Mouse (Mus musculus) limb, embryonic 14.5 days (tissue): ENCODE measurements at regions not wholly inside any gene's neighbourhood (a gene's known extent, or its start where the extent isn't known, plus 50 kb on each side); places are given as distances from the start of the nearest gene placed in this dataset.

Source experiments
- ATAC-seq: fragments of 200-750 bp; cut with Nextera tagmentation; 2 replicates; pipeline ENCODE4 v1.8.0; 2017; ENCODE audit warnings: low read depth, moderate number of reproducible peaks, moderate TSS enrichment; ENCODE audit not compliant: low FRiP score
- DNase-seq: peaks from one replicate; pipeline ENCODE4 v3.0.0-alpha.2; 2015; ENCODE audit warnings: low spot score
- H3K27ac ChIP-seq: fragments of 300-500 bp; sonication (generic); replicated peaks from 2 replicates; pipeline ENCODE4 v1.5.1; 2014; ENCODE audit warnings: low read depth, mild to moderate bottlenecking, low read length, moderate library complexity, mixed read lengths
- H3K27me3 ChIP-seq: fragments of 300-500 bp; sonication (generic); 2 replicates; pipeline ENCODE4 v1.6.1; 2014; ENCODE audit warnings: low read length, mixed read lengths; ENCODE audit not compliant: control insufficient read depth, insufficient read depth
- H3K36me3 ChIP-seq: fragments of 300-500 bp; sonication (generic); 2 replicates; pipeline ENCODE4 v1.6.1; 2014; ENCODE audit warnings: mild to moderate bottlenecking, low read length, moderate library complexity, mixed read lengths; ENCODE audit not compliant: control insufficient read depth, insufficient read depth
- H3K4me1 ChIP-seq: fragments of 300-500 bp; sonication (generic); 2 replicates; pipeline ENCODE4 v1.6.1; 2014; ENCODE audit warnings: antibody characterized with exemption, low read length, mixed read lengths; ENCODE audit not compliant: control insufficient read depth, insufficient read depth
- H3K4me2 ChIP-seq: fragments of 300-500 bp; sonication (generic); replicated peaks from 2 replicates; pipeline ENCODE4 v1.6.1; 2014; ENCODE audit warnings: low read depth, mild to moderate bottlenecking, low read length, moderate library complexity; ENCODE audit not compliant: severe bottlenecking
- H3K4me3 ChIP-seq: fragments of 300-500 bp; sonication (generic); replicated peaks from 2 replicates; pipeline ENCODE4 v1.5.1; 2014; ENCODE audit warnings: low read length
- H3K9ac ChIP-seq: fragments of 300-500 bp; sonication (generic); 2 replicates; pipeline ENCODE4 v1.6.1; 2014; ENCODE audit warnings: mild to moderate bottlenecking, low read depth, low read length, moderate library complexity; ENCODE audit not compliant: severe bottlenecking
- H3K9me3 ChIP-seq: fragments of 300-500 bp; sonication (generic); 2 replicates; pipeline ENCODE4 v1.6.1; 2016; ENCODE audit warnings: low read length; ENCODE audit not compliant: control insufficient read depth
- POLR2A ChIP-seq: fragments of 200-500 bp; IDR thresholded peaks from 2 replicates; pipeline ENCODE4 v1.8.0; 2012; ENCODE audit warnings: inconsistent platforms, mild to moderate bottlenecking, moderate library complexity, borderline replicate concordance; ENCODE audit not compliant: insufficient read depth, insufficient read length; ENCODE audit errors: extremely low read depth
- WGBS: fragments of 180-500 bp; shearing (Covaris S2); extraction: QIAGEN DNeasy Blood & Tissue Kit; methylation state at CpG from one replicate; pipeline ENCODE4 v1.1.7; 2014; 5-methylcytosine and 5-hydroxymethylcytosine counted together

- H3K27ac ChIP-seq = no peak overlapping the region
- H3K36me3 ChIP-seq = no peaks in the 10 kb centered on the region
- H3K9ac ChIP-seq = no peak overlapping the region
- ATAC-seq (no peak), DNase-seq (no peak)
- no peaks in the 10 kb centered on the region for H3K4me1 ChIP-seq
- no peaks in the 10 kb centered on the region for H3K9me3 ChIP-seq
- H3K4me3 ChIP-seq = no peak overlapping the region
- H3K4me2 ChIP-seq = no peak overlapping the region
- no peaks in the 10 kb centered on the region for H3K27me3 ChIP-seq
- TF ChIP-seq POLR2A = no peak
- WGBS = 64% methylated on average over 4 of the region's 4 CpGs
These were observed 256.3 kb upstream of the Mme start for GRCm38 (mm10) chr3:62985033-62985432.

DNA sequence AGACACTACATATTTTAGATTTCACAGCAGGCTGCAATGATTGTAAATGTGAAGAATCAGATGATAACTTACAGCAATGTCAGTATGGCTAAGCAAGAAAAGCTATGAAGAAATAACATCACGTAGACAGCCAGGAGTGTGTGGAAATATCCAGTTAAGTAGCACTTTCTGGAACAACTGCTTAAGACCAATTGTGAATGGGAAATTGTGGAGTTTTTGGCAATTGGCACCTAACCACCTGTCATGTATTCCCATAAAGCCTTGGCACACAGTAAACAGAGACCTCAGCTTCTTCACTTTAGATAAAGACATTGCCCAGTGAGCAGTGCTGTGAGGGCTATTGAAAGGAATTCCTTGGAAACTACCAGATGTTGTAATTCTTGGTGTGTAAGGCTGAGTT is 264.4 kb upstream of the Mme start:
- no peaks in the 10 kb centered on the region for H3K36me3 ChIP-seq
- WGBS = 89% methylated on average over 1 of the region's 1 CpGs
- TF ChIP-seq POLR2A = no peak
- H3K9me3 ChIP-seq = no peaks in the 10 kb centered on the region
- no peak for ATAC-seq
- no peaks in the 10 kb centered on the region for H3K27me3 ChIP-seq
- no peaks in the 10 kb centered on the region for H3K4me1 ChIP-seq
- H3K4me2 ChIP-seq = no peak overlapping the region
- no peak overlapping the region for H3K9ac ChIP-seq
- H3K27ac ChIP-seq = no peak overlapping the region
- DNase-seq = no peak
- no peak overlapping the region for H3K4me3 ChIP-seq

DNA sequence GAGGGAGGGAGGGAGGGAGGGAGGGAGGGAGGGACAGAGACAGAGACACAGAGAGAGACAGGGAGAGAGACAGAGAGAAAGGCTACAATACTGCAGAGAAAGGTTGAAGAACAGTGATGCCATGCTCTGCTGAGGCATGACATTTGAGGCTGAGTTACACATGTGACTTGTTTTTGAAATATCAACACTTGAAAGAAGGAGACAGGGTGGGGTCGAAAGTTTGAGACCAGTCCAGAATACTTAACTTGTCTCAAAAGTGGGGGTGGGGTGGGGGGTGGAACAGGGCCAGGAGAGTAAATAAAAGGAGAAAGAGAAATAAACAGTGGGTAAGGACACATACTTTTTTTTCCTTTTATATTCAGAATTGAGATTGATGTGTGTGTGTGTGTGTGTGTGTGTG is 278.1 kb upstream of the Mme start:
- Histone ChIP-seq H3K36me3 (no peaks in the 10 kb centered on the region), H3K27me3 (no peaks in the 10 kb centered on the region), H3K27ac (no peak overlapping the region), H3K4me1 (no peaks in the 10 kb centered on the region), H3K4me2 (no peak overlapping the region), H3K9ac (no peak overlapping the region), H3K4me3 (no peak overlapping the region), H3K9me3 (no peaks in the 10 kb centered on the region)
- no peak for ATAC-seq
- TF ChIP-seq POLR2A = no peak
- no peak for DNase-seq
- 60% methylated on average over 1 of the region's 1 CpGs for WGBS

DNA sequence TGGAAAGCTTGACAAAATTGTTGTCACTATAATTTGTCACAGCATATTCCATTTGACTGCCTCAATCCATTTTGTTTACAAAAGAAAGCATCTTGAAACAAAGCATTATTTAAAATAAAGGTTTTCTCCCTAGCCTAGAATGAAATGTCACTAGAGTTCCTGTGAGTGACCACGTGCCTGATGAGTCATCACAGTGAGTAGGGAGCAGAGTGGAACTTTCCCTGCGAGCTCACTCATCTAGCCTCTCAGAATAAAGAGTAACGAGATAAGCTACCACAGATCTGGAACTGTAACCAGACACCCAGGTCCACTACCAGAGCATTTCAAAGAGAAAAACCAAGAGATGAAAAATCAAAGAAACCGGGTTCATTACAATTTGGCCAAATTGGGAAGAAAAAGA is 278.7 kb upstream of the Mme start:
- WGBS = 44% methylated on average over 4 of the region's 4 CpGs
- H3K27me3 ChIP-seq = no peaks in the 10 kb centered on the region
- H3K36me3 ChIP-seq = no peaks in the 10 kb centered on the region
- H3K4me1 ChIP-seq = no peaks in the 10 kb centered on the region
- ATAC-seq (no peak), DNase-seq (no peak)
- H3K9me3 ChIP-seq = no peaks in the 10 kb centered on the region
- TF ChIP-seq POLR2A = no peak
- H3K4me3 ChIP-seq = no peak overlapping the region
- no peak overlapping the region for H3K4me2 ChIP-seq
- no peak overlapping the region for H3K9ac ChIP-seq
- H3K27ac ChIP-seq = no peak overlapping the region

DNA sequence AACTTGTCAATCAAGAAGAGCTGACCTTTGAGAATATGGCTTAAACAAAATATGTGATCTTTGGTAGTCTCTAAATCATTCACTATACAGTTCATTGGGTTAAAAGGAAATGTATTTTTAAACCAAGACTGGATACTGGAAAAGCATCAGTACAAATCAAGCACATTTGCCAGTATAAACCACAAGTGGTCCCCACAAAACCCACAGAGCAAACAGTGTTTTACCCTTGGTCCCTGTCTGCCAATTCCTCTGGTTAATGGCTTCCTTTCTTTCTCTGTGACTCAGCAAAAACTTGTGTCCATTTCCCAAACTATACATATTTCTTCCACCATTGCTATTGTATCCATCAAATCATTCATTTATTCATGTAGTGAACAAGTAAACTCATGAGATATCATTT is 296.0 kb upstream of the Mme start:
- no peak for TF ChIP-seq POLR2A
- Histone ChIP-seq H3K27me3 (no peaks in the 10 kb centered on the region), H3K9ac (no peak overlapping the region), H3K27ac (no peak overlapping the region), H3K4me3 (no peak overlapping the region), H3K4me1 (no peaks in the 10 kb centered on the region), H3K9me3 (no peaks in the 10 kb centered on the region), H3K36me3 (no peaks in the 10 kb centered on the region), H3K4me2 (no peak overlapping the region)
- DNase-seq = no peak
- ATAC-seq = no peak

DNA sequence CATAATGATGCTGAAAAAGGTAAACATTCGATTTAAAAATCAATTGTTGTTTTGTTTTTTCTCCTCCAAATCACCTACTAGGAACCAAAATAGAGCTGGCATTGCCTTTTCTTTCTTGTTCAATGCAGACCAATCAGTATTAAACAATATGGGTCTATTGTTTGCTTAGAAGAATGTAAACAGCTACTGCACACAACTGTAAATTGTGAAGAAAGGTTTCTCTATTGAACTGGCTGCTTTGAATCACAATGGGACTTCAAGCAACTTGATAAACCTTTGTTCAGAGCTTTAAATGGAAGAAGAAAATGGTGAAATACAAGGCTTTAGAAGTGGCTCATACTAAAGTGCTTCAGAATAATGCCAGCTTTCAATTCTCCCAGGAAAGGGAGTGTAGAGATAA is 302.7 kb upstream of the Mme start:
- Histone ChIP-seq H3K4me2 (no peak overlapping the region), H3K4me3 (no peak overlapping the region), H3K9me3 (no peaks in the 10 kb centered on the region), H3K9ac (no peak overlapping the region), H3K27ac (no peak overlapping the region), H3K36me3 (no peaks in the 10 kb centered on the region), H3K4me1 (no peaks in the 10 kb centered on the region), H3K27me3 (no peaks in the 10 kb centered on the region)
- DNase-seq (no peak), ATAC-seq (no peak)
- 81% methylated on average over 1 of the region's 1 CpGs for WGBS
- TF ChIP-seq POLR2A = no peak
